Comparison of ENCODE assay signal across 8 mouse cellular contexts in genomic region chr11:76523356-76523755, GRCm38 (mm10).
DNase-seq lines count a peak whose midpoint lies in the region; ATAC-seq and TF ChIP-seq lines count a peak whose summit lies in the region.

No protein-coding gene starts in this region.

- H3K27ac ChIP-seq in forebrain, embryonic 10.5 days, result peak overlapping the region; percentile 63
- no peak overlapping the region for H3K27ac ChIP-seq in forebrain, embryonic 16.5 days (ENCODE audit: low read length)
- H3K27ac ChIP-seq in midbrain, embryonic 12.5 days (replicated peaks), result peak overlapping the region; percentile 61
- H3K27ac ChIP-seq in gastrocnemius, adult 2 months, result no peak overlapping the region

- 19% methylated on average over 4 of the region's 4 CpGs for WGBS in forebrain, embryonic 10.5 days
- WGBS in forebrain, embryonic 16.5 days, result 9% methylated on average over 4 of the region's 4 CpGs
- 4% methylated on average over 4 of the region's 4 CpGs for WGBS in midbrain, embryonic 12.5 days

- TF ChIP-seq CTCF in gastrocnemius, adult 2 months (IDR thresholded peaks at IDR 0.05), result no peak

- no peaks in the 10 kb centered on the region for H3K36me3 ChIP-seq in forebrain, embryonic 10.5 days (replicated peaks)
- no peaks in the 10 kb centered on the region for H3K36me3 ChIP-seq in forebrain, embryonic 16.5 days (ENCODE audit: control insufficient read depth, insufficient read depth)
- H3K36me3 ChIP-seq in midbrain, embryonic 12.5 days, result no peaks in the 10 kb centered on the region

- DNase-seq in forebrain, embryonic 10.5 days (ENCODE audit: extremely low spot score, low spot score), result peak; percentile 53
- peak; percentile 35 for DNase-seq in Muller cell, postnatal 12 days (ENCODE audit: inconsistent ontology term)
- no peak for DNase-seq in gastrocnemius, adult 2 months
- no peak for DNase-seq in spleen, postnatal 14 days (ENCODE audit: low spot score in 2 of 2)
- no peak for DNase-seq in thymus, adult 18-20 months

- H3K9me3 ChIP-seq in forebrain, embryonic 10.5 days, result no peaks in the 10 kb centered on the region
- H3K9me3 ChIP-seq in forebrain, embryonic 16.5 days (ENCODE audit: control insufficient read depth, low read length), result no peaks in the 10 kb centered on the region
- no peaks in the 10 kb centered on the region for H3K9me3 ChIP-seq in midbrain, embryonic 12.5 days

- H3K27me3 ChIP-seq in forebrain, embryonic 10.5 days (ENCODE audit: poor library complexity, severe bottlenecking), result no peaks in the 10 kb centered on the region
- no peaks in the 10 kb centered on the region for H3K27me3 ChIP-seq in forebrain, embryonic 16.5 days (replicated peaks; ENCODE audit: control insufficient read depth, insufficient read depth, low read length)
- no peaks in the 10 kb centered on the region for H3K27me3 ChIP-seq in midbrain, embryonic 12.5 days

- H3K4me3 ChIP-seq in forebrain, embryonic 10.5 days, result no peak overlapping the region
- no peak overlapping the region for H3K4me3 ChIP-seq in forebrain, embryonic 16.5 days (replicated peaks; ENCODE audit: low read length)
- H3K4me3 ChIP-seq in midbrain, embryonic 12.5 days, result no peak overlapping the region
- no peak overlapping the region for H3K4me3 ChIP-seq in gastrocnemius, adult 2 months

- no peak overlapping the region for H3K4me2 ChIP-seq in forebrain, embryonic 16.5 days (ENCODE audit: low read length)
- H3K4me2 ChIP-seq in midbrain, embryonic 12.5 days (replicated peaks), result no peak overlapping the region

- H3K9ac ChIP-seq in forebrain, embryonic 16.5 days (replicated peaks; ENCODE audit: low read depth, low read length), result no peak overlapping the region
- H3K9ac ChIP-seq in midbrain, embryonic 12.5 days (replicated peaks), result no peak overlapping the region

- no peak for ATAC-seq in forebrain, embryonic 16.5 days
- peak; percentile 69 for ATAC-seq in frontal cortex, adult (ENCODE audit: low TSS enrichment)
- ATAC-seq in midbrain, embryonic 12.5 days (ENCODE audit: low FRiP score, low read depth), result peak; percentile 69

- intact Hi-C loops in gastrocnemius, adult 2 months (cut with DNase I), result loop anchor here (10.0 kb wide), 1 partner anchor 51 kb away; no protein-coding TSS in a partner anchor

- peaks cover 25% of the 10 kb centered on the region for H3K4me1 ChIP-seq in forebrain, embryonic 10.5 days
- H3K4me1 ChIP-seq in forebrain, embryonic 16.5 days (replicated peaks; ENCODE audit: control insufficient read depth, insufficient read depth, low read length), result peaks cover 10% of the 10 kb centered on the region; the same call in 1 of the 2 replicates
- peaks cover 21% of the 10 kb centered on the region for H3K4me1 ChIP-seq in midbrain, embryonic 12.5 days

Comparison
In these comparisons a context has a peak if more than half of its experiments do, and no peak if none do; other contexts are left out.
1. H3K27ac ChIP-seq: peak in forebrain, embryonic 10.5 days (single experiment) and midbrain, embryonic 12.5 days (single experiment); none in forebrain, embryonic 16.5 days (single experiment) and gastrocnemius, adult 2 months (single experiment).
2. DNase-seq: peak in forebrain, embryonic 10.5 days (single experiment) and Muller cell, postnatal 12 days (single experiment); none in gastrocnemius, adult 2 months (single experiment), spleen, postnatal 14 days (0 of 2) and thymus, adult 18-20 months (0 of 2).